Mouse (Mus musculus) B cell, adult 62 days (primary cell): ENCODE measurements around the gene Myrip. TPM values are rescaled to one million over a fixed set of nuclear protein-coding genes. Genes with fewer than 3 reads are reported as not detected.

ENCODE experiments used
- total RNA-seq: library from RNA; stranded (reverse); gene quantifications from 4 replicates; pipeline ENCODE4 v1.2.4, GENCODE M21; 2023

Myrip gene
- not detected in 4 replicates for total RNA-seq

GRCm38 (mm10) chr9:120301213-120301612 lies at the start of gene Myrip:
Gene Myrip (plus strand): TSS chr9:120301513.

DNA sequence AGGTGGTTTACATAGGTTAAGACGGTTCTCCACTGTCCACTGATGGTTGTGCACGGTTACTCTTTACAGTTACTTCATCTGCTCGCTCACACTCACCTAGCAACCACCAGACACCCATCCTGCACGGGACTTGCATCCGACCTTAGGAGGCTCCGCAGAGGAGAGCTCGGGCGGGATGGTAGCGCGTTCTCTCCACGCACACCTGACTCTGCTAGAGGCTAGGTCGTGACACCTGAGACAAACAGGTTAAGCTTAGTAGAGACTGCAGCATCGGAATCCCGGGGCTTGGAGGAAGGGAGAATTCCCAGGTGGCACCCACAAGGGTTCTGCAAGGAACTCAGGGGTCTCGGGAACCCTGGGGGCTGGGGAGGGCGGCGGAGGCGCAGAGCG lies 190.7 kb downstream of the Myrip start, which contains the start of gene Eif1b:
TSS of gene Eif1b (plus strand) at position 223 of the 390 bp plus-strand sequence.

Other genes starting within 250 kb of the Myrip start
- gene Cx3cr1, start 231.6 kb upstream of the Myrip start, total RNA-seq: 0.24 to 0.45 TPM (median 0.36 TPM) in 4 replicates
- gene Ccr8, start 209.4 kb upstream of the Myrip start, total RNA-seq: not detected in 4 replicates
- 31.3 to 41.5 TPM (median 35.2 TPM) in 4 replicates for gene Slc25a38, start 191.1 kb upstream of the Myrip start, total RNA-seq
- gene Rpsa, start 173.8 kb upstream of the Myrip start, total RNA-seq: 2,133 to 2,269 TPM (median 2,244 TPM) in 4 replicates
- not detected in 4 replicates for gene Mobp, start 151.8 kb upstream of the Myrip start, total RNA-seq
- gene Eif1b, start 190.7 kb downstream of the Myrip start, total RNA-seq: 40.3 to 45.4 TPM (median 43.6 TPM) in 4 replicates
- not detected in 4 replicates for gene Entpd3, start 238.3 kb downstream of the Myrip start, total RNA-seq